Mouse (Mus musculus) megakaryocyte, embryonic 14.5 days (primary cell): Measurements from ENCODE around the gene Scand1.

ENCODE experiments used
- FLI1 ChIP-seq: IDR thresholded peaks from 2 replicates; pipeline ENCODE4 v1.6.1; 2012; ENCODE audit warnings: low read length, inconsistent platforms, mixed read lengths
- GATA1 ChIP-seq: IDR thresholded peaks from 3 replicates; pipeline ENCODE4 v1.6.1; 2012; ENCODE audit warnings: mixed read lengths, low read length, inconsistent platforms, borderline replicate concordance

- no peak for TF ChIP-seq FLI1
- no peak for TF ChIP-seq GATA1
These were observed 27.3 kb downstream of the Scand1 start for GRCm38 (mm10) chr2:156285161-156285560.
